Mouse (Mus musculus): ENCODE results near the gene C7.
"Not testable (repeated sequence)": the region's sequence is repeated elsewhere in the genome, so short reads cannot be mapped to it uniquely, and the experiment has no call there.

C7 gene

DNA sequence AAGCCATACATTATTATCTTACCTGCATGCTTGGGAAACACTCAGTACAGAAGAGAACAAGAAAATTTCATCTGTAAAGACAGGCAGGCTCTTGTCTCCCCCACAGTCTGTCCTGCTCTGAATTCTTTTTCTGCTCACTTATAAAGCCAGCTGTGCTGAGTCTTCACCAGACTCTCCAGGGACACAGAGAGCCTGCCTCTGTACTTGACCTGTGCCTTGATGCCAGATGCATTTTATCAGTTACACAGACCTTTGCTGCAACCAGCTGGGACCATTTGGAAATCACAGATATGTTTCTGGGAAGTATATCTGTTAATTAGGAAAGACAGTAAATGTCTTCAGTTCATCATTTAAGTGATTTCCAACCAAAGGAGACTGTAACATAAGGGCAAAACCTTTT is at the start of gene C7:
Gene C7 (minus strand): TSS at position 106 of the 400 bp plus-strand sequence.
- DNase-seq (ENCODE audit: low read depth) = no peak

DNA sequence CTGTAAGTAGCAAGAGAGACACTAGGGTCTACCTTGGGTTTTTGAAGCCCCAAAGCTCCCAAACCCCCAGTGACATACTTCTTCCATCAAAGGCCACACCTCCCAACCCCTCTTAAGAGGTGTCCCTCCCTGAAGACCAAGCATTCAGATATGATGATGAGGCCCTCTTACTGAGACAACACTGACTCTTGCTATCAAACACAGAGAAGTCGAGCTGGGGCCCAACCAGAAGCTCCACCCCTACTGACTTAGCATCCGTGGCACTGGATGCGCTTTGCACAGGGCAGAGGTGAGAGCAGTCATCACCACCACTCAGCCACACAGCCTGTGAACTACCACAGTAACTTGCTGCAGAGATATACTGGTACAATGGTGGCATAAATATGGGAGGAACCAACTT is 49.1 kb upstream of the C7 start:
- no peak for DNase-seq (ENCODE audit: low read depth)

DNA sequence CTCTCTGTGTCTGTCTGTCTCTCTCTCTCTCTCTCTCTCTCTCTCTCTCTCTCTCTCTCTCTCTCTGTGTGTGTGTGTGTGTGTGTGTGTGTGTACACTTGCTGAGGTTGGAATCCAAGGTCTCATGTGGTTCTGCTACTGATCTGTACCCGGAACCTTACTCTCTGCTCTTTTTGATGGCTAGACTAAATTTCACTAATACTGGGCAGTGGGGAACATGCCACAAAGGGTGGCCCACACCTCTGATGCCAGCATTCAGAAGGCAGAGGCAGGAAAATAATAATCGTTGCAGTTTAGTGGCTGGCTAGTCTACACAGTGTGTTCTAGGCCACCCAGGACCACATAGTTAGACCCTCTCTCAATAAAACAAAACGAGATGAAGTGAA is 45.1 kb upstream of the C7 start:
- no peak for DNase-seq (ENCODE audit: low read depth)

DNA sequence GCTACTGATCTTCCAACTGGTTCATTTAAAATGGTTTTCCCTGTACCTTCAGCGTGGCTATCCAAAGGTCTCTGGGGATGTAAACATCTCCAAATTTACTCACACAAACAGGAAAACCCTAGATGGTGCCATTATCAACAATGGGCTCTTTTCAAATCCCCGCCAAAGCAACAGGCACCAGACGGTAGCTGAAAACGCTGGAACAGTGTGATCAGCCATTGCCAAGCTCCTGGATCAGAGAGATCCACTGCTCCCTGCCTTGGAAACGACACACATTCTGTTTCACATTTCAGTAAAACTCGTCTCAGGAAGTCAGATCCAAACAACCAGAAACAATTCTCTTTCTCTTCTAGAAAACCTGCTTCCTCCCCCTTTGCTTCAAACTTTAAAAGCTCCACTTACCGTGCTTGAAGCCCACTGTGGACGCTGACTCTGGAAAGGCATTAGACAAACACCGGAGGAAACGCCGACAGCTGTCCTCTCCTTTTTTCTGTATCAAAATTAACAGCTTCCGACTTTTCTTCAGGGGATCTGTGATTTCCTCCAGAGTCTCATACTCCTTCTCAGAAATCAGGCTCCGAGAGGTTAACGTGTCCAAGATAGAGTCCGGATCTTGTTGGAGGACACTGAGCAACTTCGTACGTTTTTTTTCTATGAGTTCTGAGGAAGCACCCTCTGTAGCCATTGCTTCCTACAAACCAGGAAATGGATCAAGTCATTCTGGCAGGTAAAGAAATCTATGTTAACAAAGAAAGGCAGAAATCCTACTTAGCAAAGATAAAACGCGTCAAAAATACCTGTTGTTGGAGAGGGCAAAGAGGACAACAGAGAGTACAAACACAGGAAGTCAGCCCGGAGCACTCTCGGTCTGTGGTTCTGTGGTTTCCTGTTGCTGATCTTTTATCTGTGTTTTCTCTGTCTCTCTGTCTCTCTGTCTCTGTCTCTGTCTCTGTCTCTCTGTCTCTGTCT is 44.4 kb upstream of the C7 start, which contains the start of gene Card6:
Gene Card6 (minus strand): TSS at position 854 of the 969 bp plus-strand sequence.
- peak; percentile 88 for DNase-seq (ENCODE audit: low read depth)

DNA sequence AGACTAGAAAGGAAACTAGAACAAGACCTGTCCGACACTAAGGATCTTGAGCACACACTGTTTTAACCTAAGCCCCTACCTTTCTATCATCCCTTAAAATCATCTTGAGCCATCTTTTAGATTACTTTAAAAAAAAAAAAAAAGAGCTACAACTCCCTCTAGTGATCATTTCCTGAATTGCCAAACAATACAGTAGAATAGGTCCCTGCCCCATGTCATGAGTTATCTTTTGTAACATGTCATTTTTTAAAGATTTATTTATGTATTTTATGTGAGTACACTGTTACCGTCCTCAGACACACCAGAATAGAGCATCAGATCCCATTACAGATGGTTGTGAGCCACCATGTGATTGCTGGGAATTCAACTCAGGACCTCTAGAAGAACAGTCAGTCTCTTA is 42.8 kb upstream of the C7 start:
- peak; percentile 84 for DNase-seq (ENCODE audit: low read depth)

DNA sequence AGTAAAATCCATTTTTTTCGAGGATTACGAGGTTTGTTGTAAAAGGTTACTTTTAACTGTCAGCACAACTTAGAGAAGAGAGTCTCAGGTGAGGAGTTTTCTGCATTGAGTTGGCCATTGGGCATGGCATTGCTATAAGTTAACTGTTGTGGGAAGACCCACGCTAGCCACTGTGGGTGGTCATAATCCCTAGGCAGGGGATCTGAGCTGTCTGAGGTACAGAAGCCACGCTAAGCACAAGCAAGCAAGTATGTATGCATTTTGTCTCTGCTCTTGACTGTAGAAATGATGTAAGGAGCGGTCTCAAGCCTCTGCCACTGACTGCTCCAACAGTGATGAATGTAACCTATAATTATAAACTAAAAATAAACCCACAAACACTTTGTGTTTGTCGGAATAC is 42.4 kb upstream of the C7 start:
- DNase-seq (ENCODE audit: low read depth) = no peak

DNA sequence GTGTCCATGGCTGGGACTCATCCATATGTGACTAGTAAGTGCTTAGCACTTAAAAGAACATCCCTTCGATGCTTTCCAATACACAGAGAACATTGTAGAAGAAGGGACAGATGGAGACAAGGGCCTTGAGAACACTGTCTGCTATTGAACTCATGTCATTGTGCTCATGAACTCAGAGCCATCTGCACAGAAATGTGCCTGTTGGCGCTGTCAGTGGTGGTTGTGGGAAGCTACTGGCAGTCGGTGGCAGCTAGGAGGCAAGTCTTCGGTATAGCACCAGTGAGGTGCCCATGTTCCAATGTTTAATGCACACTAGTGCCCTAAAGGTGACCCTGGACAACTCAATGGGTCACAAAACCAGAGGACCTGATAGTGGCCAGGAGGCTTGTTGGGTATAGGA is 38.8 kb upstream of the C7 start:
- no peak for DNase-seq (ENCODE audit: low read depth)

DNA sequence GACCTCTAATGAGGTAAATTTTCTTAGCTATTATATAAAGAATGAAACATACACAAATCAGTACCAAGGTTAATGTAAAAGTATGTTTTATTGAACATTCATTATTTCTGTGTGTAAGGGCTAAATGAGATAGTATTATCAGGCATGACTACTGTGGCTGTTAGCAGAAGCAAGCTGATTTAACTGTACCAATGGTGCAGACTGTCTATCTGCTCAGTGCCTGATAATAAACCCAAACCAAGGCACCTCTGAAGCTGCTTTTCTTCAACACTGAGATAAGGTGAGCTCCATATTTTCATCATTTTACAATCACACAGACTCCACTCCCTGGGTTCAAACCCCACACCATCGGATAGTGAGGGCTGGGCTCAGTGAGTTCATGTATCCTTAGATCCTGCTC is 33.8 kb upstream of the C7 start:
- no peak for DNase-seq (ENCODE audit: low read depth)

DNA sequence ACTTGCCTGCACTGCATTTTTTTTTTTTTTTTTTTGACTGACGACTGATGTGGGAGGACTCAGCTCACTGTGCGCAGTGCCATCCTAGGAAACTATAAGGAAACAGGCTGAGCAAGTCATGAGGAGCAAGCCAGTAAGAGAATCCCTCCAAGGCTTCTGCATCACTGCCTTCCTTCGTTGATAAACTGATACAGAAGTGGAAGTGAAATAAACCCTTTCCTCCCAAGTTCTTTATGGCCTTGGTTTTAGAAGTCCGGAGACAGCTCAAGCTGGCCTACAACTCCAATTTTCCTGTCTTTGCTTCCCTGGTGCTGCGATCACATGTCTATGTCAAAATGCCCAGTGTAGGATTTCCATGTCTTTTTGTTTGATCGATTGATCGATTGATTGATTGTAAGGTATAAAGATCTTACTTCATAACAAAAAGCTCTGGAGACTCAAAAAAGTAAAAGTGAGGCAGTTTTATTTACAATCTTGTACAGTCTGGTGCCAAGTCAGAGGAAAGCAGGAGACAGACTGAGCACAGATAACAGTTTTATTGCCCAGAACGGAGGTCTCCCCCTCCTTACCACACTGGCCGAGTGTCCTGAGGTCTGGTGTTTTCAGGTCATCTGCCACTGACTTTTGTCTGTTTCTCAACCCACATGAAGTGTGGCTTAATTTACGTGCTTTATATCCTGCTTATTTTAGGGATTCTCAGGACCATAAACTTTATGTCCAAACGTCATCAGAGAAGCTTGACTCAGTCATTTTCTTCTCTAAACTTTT is 32.2 kb upstream of the C7 start:
- no peak for DNase-seq (ENCODE audit: low read depth)

DNA sequence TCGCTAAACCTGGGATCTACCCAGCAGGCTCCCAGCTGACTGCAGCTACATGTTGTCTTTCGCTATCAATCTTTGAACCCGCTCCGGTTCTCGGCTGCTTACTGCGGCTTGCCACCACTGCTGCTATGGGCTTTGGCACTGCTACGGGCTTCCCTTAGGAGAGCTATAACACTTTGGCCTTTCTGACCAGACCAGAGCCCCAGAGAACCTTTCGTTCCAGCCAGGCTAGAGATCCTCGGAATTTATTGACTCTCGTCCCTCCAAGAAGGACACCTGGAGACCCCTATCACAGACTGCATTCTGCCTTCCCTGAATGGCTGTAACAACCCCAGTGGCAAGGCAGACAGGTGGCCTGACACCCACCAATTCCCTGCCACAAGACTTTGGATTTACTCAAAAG is 26.6 kb upstream of the C7 start:
- DNase-seq (ENCODE audit: low read depth) = no peak

DNA sequence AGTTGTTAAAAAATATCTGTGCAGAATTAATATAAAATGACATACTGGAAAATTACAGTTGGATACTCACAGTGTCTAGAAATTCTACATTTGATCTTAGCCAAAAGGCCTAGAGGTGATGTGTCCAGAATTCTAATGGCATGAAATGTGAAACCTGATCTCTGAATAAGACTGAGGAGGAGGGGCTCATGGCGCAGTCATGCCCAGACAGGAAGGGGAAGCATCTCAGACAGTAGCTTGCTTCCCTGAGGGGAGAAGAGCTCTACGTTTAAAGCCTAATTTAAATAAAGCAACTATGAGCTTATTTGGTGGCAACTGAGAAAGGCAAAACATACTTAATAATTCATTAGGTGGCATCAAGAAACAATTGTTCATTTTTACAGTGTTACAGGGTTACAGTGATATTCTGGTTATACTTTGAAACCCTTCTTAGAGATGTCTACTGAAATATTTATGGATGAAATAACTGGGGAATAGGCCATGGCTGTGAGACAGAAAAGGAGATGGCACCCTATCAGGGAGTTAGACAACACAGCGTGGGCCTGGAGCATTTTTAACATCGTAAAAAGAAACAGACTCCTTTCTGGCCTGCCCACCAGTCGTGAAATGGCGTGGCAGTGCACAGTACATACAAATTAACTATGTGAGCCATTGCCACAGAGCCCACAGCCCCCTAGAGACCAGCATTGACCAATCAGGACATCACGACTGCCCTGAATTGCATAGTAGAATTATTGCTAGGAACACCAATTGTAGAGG is 25.5 kb upstream of the C7 start:
- no peak for DNase-seq (ENCODE audit: low read depth)

DNA sequence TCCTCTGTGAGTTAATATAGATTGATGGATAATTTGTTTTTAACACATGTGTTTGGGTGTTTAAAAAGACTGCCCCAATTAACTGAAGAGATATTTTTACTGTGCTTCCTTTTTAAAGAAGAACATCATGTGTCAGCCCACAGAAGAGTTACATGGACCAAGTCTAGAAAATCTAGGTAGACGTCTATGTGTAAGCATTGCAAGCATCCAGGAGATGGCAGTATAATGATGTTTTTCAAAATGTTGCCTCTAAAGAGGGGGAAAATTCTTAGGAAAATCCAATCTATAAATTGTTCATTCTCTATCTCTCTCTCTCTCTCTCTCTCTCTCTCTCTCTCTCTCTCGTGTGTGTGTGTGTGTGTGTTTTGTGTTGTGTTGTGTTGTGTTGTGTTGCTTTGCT is 22.6 kb upstream of the C7 start:
- peak; percentile 53 for DNase-seq (ENCODE audit: low read depth)

DNA sequence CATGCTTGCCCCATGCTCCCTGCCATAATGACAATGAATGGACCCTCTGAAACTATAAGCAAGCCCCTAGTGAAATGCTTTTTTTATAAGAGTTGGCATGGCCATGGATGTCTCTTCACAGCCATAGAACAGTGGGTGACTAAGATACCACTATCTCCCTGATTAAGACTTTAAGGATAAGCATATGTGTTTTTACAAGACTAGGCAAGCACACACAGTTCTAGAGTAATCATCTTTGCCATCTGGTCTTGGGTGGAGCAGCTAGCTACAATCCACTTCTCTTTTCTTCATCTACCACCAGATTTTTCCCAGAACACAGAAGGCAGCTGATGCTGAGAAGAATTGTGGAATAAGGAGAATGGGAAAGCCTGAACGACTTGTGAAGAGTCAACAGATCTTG is 17.7 kb upstream of the C7 start:
- no peak for DNase-seq (ENCODE audit: low read depth)

DNA sequence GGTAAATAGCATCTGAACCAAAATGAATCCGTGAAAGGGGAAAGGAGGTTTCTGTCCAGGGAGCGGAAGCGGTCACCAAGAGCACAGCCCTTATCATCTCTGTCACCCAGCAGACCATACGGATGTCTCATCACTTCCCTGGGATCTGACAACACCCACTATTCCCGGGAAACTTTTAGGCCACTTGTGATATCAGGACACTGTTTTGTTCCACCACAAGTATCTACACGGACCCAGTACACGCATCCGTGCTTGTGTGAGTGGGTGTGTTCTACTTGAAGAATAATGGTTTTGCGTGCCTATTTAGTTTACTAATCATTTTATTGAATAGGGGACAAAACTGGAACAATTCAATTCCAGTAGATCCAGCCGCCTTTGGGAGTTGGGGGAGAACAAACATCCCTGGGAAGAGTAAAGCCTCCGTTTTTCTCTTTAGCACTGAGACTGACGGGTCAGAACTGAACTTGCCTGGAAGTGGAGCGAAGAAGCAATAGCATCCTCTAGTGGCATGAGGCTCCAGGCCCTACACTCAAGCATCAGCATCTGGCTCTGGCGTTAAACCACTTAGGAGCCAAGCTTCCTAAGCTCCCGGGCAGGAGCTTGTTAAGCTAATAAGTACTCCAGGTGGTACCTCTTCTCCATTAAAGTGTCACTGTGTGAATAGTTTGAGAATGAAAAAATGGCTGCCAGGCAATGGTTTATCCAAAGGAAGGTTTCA is 5.4 kb upstream of the C7 start:
- DNase-seq (ENCODE audit: low read depth) = no peak

DNA sequence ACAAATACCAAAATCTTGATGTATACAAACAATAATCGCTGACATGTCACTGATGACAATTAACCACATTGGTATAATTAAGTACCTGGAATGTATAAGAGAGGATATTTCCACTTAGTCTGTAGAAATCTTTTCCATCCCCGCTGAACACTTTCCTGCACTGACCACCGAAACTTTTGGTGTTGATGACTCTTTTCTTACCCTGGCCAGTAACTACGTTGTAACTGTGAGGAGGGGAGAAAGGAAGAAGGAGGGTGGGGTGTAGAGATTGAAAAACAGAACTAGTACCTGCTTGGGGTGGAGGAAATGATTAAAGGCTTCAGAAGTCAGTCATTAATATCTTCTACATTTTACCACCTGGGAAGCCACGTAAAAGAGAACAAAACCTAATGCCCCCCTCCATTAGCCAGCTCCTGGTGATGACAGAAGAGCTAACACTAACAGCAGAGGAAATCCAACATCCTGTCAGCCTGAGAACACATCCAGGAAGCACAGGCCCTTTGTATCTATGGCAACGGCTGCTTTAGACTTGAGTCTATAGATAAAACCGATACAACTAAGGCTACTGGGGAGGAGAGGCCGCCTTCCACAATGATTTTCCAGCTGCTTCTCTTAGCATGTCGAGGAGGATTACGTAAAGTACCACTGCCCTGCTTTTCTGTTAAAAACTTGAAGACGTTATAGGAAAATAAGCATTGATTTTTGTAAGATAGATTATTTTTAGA is 17.8 kb downstream of the C7 start:
- peak; percentile 16 for DNase-seq (ENCODE audit: low read depth)

DNA sequence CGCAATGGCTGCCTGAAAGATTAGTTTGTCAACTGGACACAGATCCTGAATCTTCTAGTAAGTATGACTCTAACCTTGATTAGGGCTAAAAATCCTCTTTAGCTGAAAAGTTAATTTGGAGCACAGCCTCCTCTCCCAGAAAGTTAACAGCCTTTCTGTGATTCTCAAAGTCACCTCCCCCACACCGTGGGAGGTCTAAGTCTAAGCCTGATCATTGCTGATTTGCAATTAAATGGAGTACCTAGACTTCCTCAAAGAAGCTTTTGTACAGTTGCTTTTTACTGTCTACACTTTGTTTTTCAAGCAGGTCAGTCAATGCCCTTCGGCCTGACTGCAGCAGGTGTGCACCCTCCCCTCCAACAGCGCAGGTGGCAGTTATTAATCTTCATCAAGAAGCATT is 34.3 kb downstream of the C7 start:
- DNase-seq (ENCODE audit: low read depth) = no peak

DNA sequence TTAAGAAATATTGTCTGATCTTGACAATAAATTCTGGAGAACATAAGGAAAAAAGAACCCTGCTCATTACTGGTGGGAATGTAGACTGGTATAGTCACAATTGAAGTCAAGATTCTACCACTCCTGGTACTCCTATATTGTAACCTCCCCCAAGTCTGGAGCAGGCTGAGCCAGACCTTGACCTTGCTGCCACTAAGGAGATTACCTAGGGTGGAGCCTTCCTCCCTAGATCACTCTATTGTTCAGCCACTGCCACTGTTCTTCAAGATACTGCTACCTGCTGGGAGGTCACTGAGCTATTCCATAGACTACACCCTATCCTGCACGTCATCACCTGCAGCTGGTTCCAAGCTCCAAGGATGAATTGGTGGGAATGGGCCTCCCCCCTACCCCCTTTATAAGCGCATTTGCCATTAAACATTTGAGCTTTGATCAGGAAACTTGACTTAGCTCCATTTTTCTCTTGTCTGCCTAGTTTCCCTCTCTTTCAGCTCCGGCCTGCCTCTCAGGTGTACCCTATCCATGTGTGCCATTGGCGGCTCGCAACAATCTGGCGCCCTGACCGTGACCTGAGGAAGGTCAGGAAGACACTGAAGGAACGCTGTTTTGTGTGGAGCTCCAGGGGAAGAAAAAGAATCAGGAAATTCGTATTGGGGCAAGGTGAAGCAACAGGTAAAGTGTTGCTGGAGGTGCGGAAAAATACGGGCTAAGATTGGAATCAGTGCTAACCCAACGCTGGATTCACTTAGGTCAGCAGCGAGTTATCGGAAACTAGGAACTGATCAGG is 39.9 kb downstream of the C7 start:
- not testable (repeated sequence) for DNase-seq (ENCODE audit: low read depth)

DNA sequence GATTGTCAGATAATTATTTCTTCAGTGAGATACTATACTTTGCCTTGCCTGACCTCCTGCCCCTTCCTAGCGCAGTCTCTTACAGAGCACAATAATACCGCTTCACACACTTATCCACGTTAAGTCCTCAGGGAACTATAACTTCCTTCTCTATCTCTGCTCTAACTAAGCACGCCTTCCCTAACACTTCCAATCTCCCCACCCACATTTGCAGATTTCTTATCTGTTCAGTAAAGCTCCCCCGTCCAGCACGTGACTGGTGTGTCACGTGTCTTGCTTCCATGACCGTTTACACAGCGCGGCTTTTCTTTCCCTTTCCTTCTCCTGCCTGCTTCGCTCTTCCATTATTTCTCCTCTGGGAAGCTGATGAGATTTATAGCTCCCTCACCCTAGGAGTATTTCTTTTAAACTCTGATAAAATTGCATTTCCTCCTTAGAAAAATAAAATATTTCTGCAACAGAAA is 53.9 kb downstream of the C7 start:
- no peak for DNase-seq (ENCODE audit: low read depth)

DNA sequence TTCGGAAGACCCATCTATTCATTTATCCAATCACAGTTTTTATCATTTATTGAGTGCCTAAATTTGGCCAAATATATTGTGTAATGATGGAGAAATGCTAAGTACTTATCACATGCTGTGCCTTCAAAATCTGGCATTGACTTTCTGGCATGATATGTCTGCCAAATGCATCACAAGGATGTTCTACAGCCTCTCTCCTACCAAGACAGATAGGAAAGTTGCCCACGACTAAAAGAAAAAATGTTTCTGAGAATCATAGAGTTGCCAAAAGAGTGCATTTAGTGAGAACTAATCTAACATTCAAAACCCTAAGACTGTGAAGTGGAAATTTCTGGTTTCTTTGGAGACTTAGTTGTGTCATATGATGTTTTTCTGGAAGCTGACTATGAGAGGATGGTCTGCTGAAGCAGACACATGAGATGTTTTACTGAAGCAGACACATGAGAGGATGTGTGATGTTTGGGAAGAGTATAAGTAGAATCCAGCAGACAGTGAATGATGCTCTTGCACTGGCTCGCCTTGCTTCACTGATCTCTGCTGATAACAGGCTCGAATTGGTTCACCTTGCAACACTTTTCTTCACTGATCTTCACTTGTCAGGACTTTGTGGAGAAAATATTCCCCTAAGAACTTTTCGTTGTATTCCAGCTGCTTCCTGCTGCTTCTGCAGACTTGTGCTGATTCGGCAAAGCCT is 59.9 kb downstream of the C7 start:
- DNase-seq (ENCODE audit: low read depth) = no peak

DNA sequence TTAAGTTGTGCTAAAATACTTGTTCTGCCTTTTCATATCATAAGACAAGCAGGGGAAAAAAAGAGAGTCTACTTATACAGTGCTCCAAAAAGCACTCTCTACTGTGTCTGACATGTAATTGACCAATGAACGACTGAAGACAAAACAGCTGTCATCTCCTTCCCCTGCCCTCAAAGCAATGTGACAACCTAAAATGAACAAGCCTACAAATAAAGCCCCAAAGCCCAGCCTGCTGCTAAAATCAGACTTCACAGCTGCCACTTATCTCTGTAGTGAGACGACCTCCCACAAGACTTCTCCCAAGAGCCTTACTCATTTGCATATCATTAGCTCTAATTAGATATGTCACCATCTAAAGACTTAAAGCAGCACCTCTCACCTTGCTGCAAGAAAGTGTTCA is 60.6 kb downstream of the C7 start:
- no peak for DNase-seq (ENCODE audit: low read depth)

Measured in induced T-regulatory cell, adult 2 months (primary cell).